Mouse (Mus musculus) cortical plate, adult 2 months (tissue): Measurements from ENCODE around the gene Ankrd1.

Source experiments
- CTCF ChIP-seq: fragments of 200-500 bp; IDR thresholded peaks from 2 replicates; pipeline ENCODE4 v1.5.1; 2011; ENCODE audit warnings: mild to moderate bottlenecking, control low read depth, low read length; ENCODE audit not compliant: insufficient read depth; ENCODE audit errors: extremely low read depth
- POLR2A ChIP-seq: fragments of 200-500 bp; IDR thresholded peaks from 2 replicates; pipeline ENCODE4 v1.6.1; 2011; ENCODE audit warnings: mild to moderate bottlenecking, low read length, control low read depth; ENCODE audit not compliant: insufficient read depth; ENCODE audit errors: extremely low read depth

DNA sequence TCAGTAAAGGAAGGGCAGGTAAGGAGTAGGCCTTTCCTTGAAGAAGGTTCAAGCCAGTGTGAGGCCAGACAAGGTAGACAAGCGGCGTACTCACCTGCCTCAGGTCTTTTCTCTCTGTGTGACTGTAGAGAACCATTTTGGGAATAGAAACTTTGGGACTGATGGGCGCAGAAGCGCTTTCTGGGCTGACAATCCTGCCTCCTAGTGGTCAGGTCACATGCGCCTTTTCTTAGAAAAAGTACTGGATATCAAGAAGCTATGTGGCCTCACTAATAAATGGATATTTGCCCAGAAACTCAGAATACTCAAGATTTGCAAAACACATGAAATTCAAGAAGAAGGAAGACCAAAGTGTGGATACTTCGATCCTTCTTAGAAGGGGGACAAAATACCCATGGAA lies 28.7 kb upstream of the Ankrd1 start:
- no peak for TF ChIP-seq CTCF
- no peak for TF ChIP-seq POLR2A
